Mouse (Mus musculus) sigmoid colon, adult 10 weeks (tissue): ENCODE data around the gene Dmd. TPM values are rescaled to one million over a fixed set of nuclear protein-coding genes. Genes with fewer than 3 reads are reported as not detected.

Source experiments
- polyA plus RNA-seq: library from polyadenylated mRNA; stranded (reverse); fragments of 350-450 nt; fragmentation: Illumina TruSeq; extraction: RNeasy Lipid Tissue Mini Kit (QIAGEN cat#74804); gene quantifications from one replicate; pipeline ENCODE4 v1.2.3, GENCODE M21; 2014; ENCODE audit warnings: low read depth, low replicate concordance

Dmd gene
- 54.1 TPM for polyA plus RNA-seq

GRCm38 (mm10) chrX:82948630-82949029 lies at the start of gene Dmd:
Gene Dmd (plus strand): TSS chrX:82948870.

GRCm38 (mm10) chrX:83487598-83487997 lies 538.9 kb downstream of the Dmd start, which contains the start of gene Tsga8:
Gene Tsga8 (minus strand): TSS chrX:83487924.

GRCm38 (mm10) chrX:85249379-85249778 lies 2300.7 kb downstream of the Dmd start, which contains the start of gene Fthl17a:
Gene Fthl17a (plus strand): TSS chrX:85249679.

